8 mouse cellular contexts compared by ENCODE assay signal in genomic region chr1:166048230-166048911, GRCm38 (mm10). TPM values are rescaled to one million over a fixed set of nuclear protein-coding genes. Genes with fewer than 3 reads are reported as not detected.
DNase-seq lines count a peak whose midpoint lies in the region; ATAC-seq and TF ChIP-seq lines count a peak whose summit lies in the region.

No protein-coding gene starts in this region.

- no peaks in the 10 kb centered on the region for H3K9me3 ChIP-seq in heart, embryonic 15.5 days (replicated peaks)
- no peaks in the 10 kb centered on the region for H3K9me3 ChIP-seq in liver, embryonic 15.5 days (replicated peaks)

- H3K27ac ChIP-seq in bone marrow, adult 2 months (ENCODE audit: control insufficient read depth, insufficient read depth, low read depth, low read length, poor library complexity): no peak overlapping the region
- H3K27ac ChIP-seq in heart, embryonic 15.5 days: peak overlapping the region; percentile 33
- no peak overlapping the region for H3K27ac ChIP-seq in liver, embryonic 15.5 days (replicated peaks)

- H3K4me1 ChIP-seq in lung, adult 2 months (ENCODE audit: control insufficient read depth, insufficient read depth, low read length): peaks cover 6% of the 10 kb centered on the region
- no peaks in the 10 kb centered on the region; the same call in 1 of the 2 replicates for H3K4me1 ChIP-seq in bone marrow, adult 2 months (ENCODE audit: control insufficient read depth, insufficient read depth, low read length)
- H3K4me1 ChIP-seq in heart, embryonic 15.5 days (replicated peaks): peaks cover 31% of the 10 kb centered on the region
- peaks cover 19% of the 10 kb centered on the region; the same call in 1 of the 2 replicates for H3K4me1 ChIP-seq in liver, embryonic 15.5 days (replicated peaks)

- no peak for TF ChIP-seq POLR2A in lung, adult 2 months (IDR thresholded peaks at IDR 0.05; ENCODE audit: borderline replicate concordance, extremely low read depth, low read depth, low read length)
- TF ChIP-seq POLR2A in bone marrow, adult 2 months (IDR thresholded peaks at IDR 0.05; ENCODE audit: borderline replicate concordance, control insufficient read depth, low read depth, low read length): no peak

- peak; percentile 10 for DNase-seq in lung, adult 2 months
- DNase-seq in lung, adult 18-20 months: no peak
- peak; percentile 61 for DNase-seq in neural tube, embryonic 10.5 days (ENCODE audit: extremely low spot score, low spot score)
- DNase-seq in left cerebral cortex, adult 18-20 months (ENCODE audit: low spot score in 2 of 2): no peak
- no peak for DNase-seq in left cerebral cortex, postnatal 4 days

- WGBS in lung, adult 2 months: 1% methylated on average over 23 of the region's 23 CpGs
- WGBS in bone marrow, adult 2 months: under 1% methylated on average over 23 of the region's 23 CpGs
- WGBS in heart, embryonic 15.5 days: 1% methylated on average over 23 of the region's 23 CpGs
- WGBS in liver, embryonic 15.5 days (ENCODE audit: insufficient replicate concordance): under 1% methylated on average over 23 of the region's 23 CpGs

- no peaks in the 10 kb centered on the region for H3K36me3 ChIP-seq in heart, embryonic 15.5 days
- no peaks in the 10 kb centered on the region for H3K36me3 ChIP-seq in liver, embryonic 15.5 days (replicated peaks)

- H3K27me3 ChIP-seq in heart, embryonic 15.5 days: 0 out of 2 replicates have a peak, but pooled peaks cover 9% of the 10 kb centered on the region
- peaks cover 62% of the 10 kb centered on the region for H3K27me3 ChIP-seq in liver, embryonic 15.5 days

- peak overlapping the region; percentile 92 for H3K4me2 ChIP-seq in heart, embryonic 15.5 days
- H3K4me2 ChIP-seq in liver, embryonic 15.5 days: peak overlapping the region; percentile 67

- H3K4me3 ChIP-seq in lung, adult 2 months (replicated peaks; ENCODE audit: extremely low read depth, low read depth, low read length): peak overlapping the region; percentile 42
- H3K4me3 ChIP-seq in bone marrow, adult 2 months (replicated peaks; ENCODE audit: control insufficient read depth, low read depth, low read length): peak overlapping the region; percentile 26
- peak overlapping the region; percentile 53 for H3K4me3 ChIP-seq in heart, embryonic 15.5 days
- H3K4me3 ChIP-seq in liver, embryonic 15.5 days (replicated peaks): peak overlapping the region; percentile 32

- peak overlapping the region; percentile 18 for H3K9ac ChIP-seq in heart, embryonic 15.5 days
- no peak overlapping the region for H3K9ac ChIP-seq in liver, embryonic 15.5 days

- no peak for TF ChIP-seq CTCF in lung, adult 2 months (IDR thresholded peaks at IDR 0.05; ENCODE audit: insufficient read depth, low read length)
- TF ChIP-seq CTCF in bone marrow, adult 2 months (IDR thresholded peaks at IDR 0.05; ENCODE audit: control insufficient read depth, insufficient read depth, low read length): no peak

- intact Hi-C loops in left cerebral cortex, postnatal 4 days (cut with DNase I): no loop called here

- no peak for ATAC-seq in heart, embryonic 15.5 days (replicated peaks; ENCODE audit: insufficient number of reproducible peaks, insufficient read depth, low FRiP score, low read depth)
- no peak for ATAC-seq in liver, embryonic 15.5 days (ENCODE audit: insufficient read depth)

RNA-seq across cellular contexts. Expression of gene Pou2f1, which starts 45.9 kb away (rescaled TPM):
- 13.7 and 17.9 TPM in 2 replicates for polyA plus RNA-seq in lung, adult 2 months (2012; rRNA removed)
- polyA plus RNA-seq in bone marrow, adult 2 months (2011; ENCODE audit: insufficient read depth, insufficient read length, low replicate concordance, missing spikeins): 7.2 and 9.1 TPM in 2 replicates
- 8.4 and 11.4 TPM in 2 replicates for polyA plus RNA-seq in heart, embryonic 15.5 days (2015; fragmentation: Nextera tagmentation; extraction: Ambion mirVana)
- polyA plus RNA-seq in liver, embryonic 15.5 days (2015; fragmentation: Nextera tagmentation; extraction: Ambion mirVana): 3.0 and 5.0 TPM in 2 replicates
- 10 to 100 TPM; 17.4 to 19.6 TPM for total RNA-seq in left cerebral cortex, adult 18-20 months (2021)
- 10 to 100 TPM; 27.6 to 29.4 TPM for total RNA-seq in left cerebral cortex, postnatal 4 days (2021)

Comparison
In these comparisons a context has a peak if more than half of its experiments do, and no peak if none do; other contexts are left out.
1. DNase-seq: peak in lung, adult 2 months (single experiment) and neural tube, embryonic 10.5 days (single experiment); none in lung, adult 18-20 months (0 of 2), left cerebral cortex, adult 18-20 months (0 of 2) and left cerebral cortex, postnatal 4 days (single experiment).
2. Peak in every context shown above with its lines, with median percentiles within 50 percentile points of each other: H3K4me3 ChIP-seq.